Mouse (Mus musculus): ENCODE data around the gene Acvr1. TPM values are rescaled to one million over a fixed set of nuclear protein-coding genes. Genes with fewer than 3 reads are reported as not detected.

The Acvr1 gene
- polyA plus RNA-seq, 1 experiment from 2014 or later: 2.7 TPM

GRCm38 (mm10) chr2:58552296-58552695 is 14.7 kb downstream of the Acvr1 start:
- H3K9me3 ChIP-seq (replicated peaks): no peaks in the 10 kb centered on the region
- 39% methylated on average over 3 of the region's 3 CpGs for WGBS (ENCODE audit: insufficient replicate concordance)
- no peak overlapping the region for H3K9ac ChIP-seq
- peak overlapping the region; percentile 32 for H3K4me2 ChIP-seq
- H3K27me3 ChIP-seq: no peaks in the 10 kb centered on the region
- H3K36me3 ChIP-seq: no peaks in the 10 kb centered on the region
- ATAC-seq (ENCODE audit: low read depth) (no peak), DNase-seq (no peak)
- H3K27ac ChIP-seq: peak overlapping the region; percentile 58
- H3K4me3 ChIP-seq (replicated peaks): no peak overlapping the region
- H3K4me1 ChIP-seq (replicated peaks): peaks cover 37% of the 10 kb centered on the region

DNA sequence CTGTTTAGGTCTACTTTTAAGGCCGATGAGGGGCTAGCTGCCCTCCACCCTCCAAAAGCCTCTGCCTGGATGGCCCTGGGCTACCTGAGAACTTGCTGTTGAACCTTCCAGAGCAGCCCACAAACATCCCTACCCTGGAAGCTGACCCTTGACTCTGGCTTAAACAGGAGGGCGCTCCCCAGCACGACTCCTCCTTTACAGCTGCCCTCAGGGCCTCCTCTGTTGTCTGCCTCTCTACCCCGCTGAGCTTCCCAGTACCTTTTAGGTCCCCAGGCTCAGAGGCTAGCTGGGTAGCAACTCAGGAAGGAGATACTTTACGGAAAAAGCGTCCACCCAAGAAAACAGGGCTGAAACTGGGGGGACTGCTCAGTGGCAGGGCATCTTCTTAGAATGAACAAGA is 15.1 kb downstream of the Acvr1 start:
- Histone ChIP-seq H3K9me3 (replicated peaks) (no peaks in the 10 kb centered on the region), H3K27me3 (no peaks in the 10 kb centered on the region), H3K4me3 (replicated peaks) (no peak overlapping the region), H3K36me3 (no peaks in the 10 kb centered on the region), H3K4me1 (replicated peaks) (peaks cover 37% of the 10 kb centered on the region), H3K4me2 (peak overlapping the region; percentile 32), H3K27ac (peak overlapping the region; percentile 58), H3K9ac (no peak overlapping the region)
- DNase-seq: no peak
- no peak; the same call in 1 of the 2 replicates for ATAC-seq (ENCODE audit: low read depth)
- WGBS (ENCODE audit: insufficient replicate concordance): 58% methylated on average over 6 of the region's 6 CpGs

DNA sequence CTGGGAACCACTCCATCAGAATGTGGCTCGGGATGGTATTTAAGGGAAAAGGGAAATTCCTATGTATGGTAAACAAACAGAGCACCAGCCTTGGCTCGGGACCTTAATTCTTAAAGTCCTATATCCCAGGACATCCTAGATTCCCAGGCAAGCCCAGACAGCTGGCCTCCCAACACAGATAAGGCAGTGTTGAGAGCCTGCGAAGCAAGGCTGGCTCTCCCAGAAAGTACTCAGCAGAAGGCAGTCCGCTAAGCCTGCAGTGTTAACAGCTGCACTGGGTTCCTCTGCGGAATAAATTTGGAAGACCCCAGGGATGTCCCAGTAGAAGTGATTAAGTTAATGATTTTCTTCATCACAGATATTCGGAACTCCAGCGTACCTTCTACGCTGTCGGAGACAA is 16.5 kb downstream of the Acvr1 start:
- DNase-seq: no peak
- no peak overlapping the region for H3K4me3 ChIP-seq (replicated peaks)
- no peak overlapping the region for H3K27ac ChIP-seq
- H3K27me3 ChIP-seq: no peaks in the 10 kb centered on the region
- ATAC-seq (ENCODE audit: low read depth): no peak
- H3K36me3 ChIP-seq: no peaks in the 10 kb centered on the region
- no peak overlapping the region for H3K9ac ChIP-seq
- WGBS (ENCODE audit: insufficient replicate concordance): 64% methylated on average over 9 of the region's 9 CpGs
- H3K9me3 ChIP-seq (replicated peaks): no peaks in the 10 kb centered on the region
- no peak overlapping the region for H3K4me2 ChIP-seq
- peaks cover 35% of the 10 kb centered on the region for H3K4me1 ChIP-seq (replicated peaks)

DNA sequence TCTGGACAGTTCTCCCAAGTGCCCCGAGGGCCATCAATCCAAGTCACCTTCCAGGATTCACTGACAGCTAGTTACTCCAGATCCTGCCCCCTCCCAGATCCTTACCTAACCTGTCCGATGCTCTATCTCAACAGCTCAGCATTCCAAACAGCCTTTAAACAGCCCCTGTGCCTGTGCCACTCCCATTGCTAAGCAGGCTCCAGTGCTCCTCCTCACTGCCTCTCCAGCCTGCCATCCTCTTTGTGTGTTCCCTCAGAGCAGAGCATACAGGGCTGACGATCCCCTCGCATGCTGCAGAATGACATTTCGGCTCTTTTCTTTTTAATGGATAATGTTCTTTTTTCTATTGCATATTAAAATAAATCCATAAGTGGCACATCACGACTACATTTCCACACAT is 17.0 kb downstream of the Acvr1 start:
- 52% methylated on average over 6 of the region's 6 CpGs for WGBS (ENCODE audit: insufficient replicate concordance)
- no peaks in the 10 kb centered on the region for H3K27me3 ChIP-seq
- H3K36me3 ChIP-seq: no peaks in the 10 kb centered on the region
- H3K4me1 ChIP-seq (replicated peaks): peaks cover 38% of the 10 kb centered on the region
- no peaks in the 10 kb centered on the region for H3K9me3 ChIP-seq (replicated peaks)
- no peak for ATAC-seq (ENCODE audit: low read depth)
- no peak overlapping the region for H3K4me3 ChIP-seq (replicated peaks)
- H3K4me2 ChIP-seq: no peak overlapping the region
- H3K27ac ChIP-seq: no peak overlapping the region
- DNase-seq: no peak
- H3K9ac ChIP-seq: no peak overlapping the region

DNA sequence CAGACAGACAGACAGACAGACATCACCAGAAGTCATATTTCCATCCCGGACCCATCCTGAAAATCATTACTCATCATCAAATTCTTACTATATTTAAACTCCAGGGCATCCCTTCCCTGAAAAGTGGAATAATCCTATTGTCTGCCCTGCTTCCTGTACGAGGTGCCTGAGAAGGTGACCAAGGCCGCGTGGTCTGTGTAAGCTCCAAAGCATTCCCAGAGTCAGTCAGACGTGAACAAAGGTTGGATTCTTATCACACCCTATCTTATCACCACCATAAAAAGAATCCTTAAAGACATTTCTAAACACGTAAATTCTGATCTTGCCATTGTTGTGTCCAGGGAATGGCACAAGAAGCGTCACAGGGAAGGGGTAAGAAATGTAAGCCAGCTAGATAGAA is 18.0 kb downstream of the Acvr1 start:
- H3K4me2 ChIP-seq: no peak overlapping the region
- DNase-seq (no peak), ATAC-seq (ENCODE audit: low read depth) (no peak)
- H3K27ac ChIP-seq: no peak overlapping the region
- H3K4me3 ChIP-seq (replicated peaks): no peak overlapping the region
- no peaks in the 10 kb centered on the region for H3K27me3 ChIP-seq
- H3K9me3 ChIP-seq (replicated peaks): no peaks in the 10 kb centered on the region
- H3K4me1 ChIP-seq (replicated peaks): peaks cover 48% of the 10 kb centered on the region
- no peak overlapping the region for H3K9ac ChIP-seq
- H3K36me3 ChIP-seq: no peaks in the 10 kb centered on the region
- WGBS (ENCODE audit: insufficient replicate concordance): 54% methylated on average over 7 of the region's 7 CpGs

- Histone ChIP-seq H3K9ac (no peak overlapping the region), H3K36me3 (no peaks in the 10 kb centered on the region), H3K27ac (no peak overlapping the region), H3K4me1 (replicated peaks) (peaks cover 38% of the 10 kb centered on the region), H3K4me2 (no peak overlapping the region), H3K4me3 (replicated peaks) (no peak overlapping the region), H3K27me3 (no peaks in the 10 kb centered on the region), H3K9me3 (replicated peaks) (no peaks in the 10 kb centered on the region)
- DNase-seq (no peak), ATAC-seq (ENCODE audit: low read depth) (no peak)
- 74% methylated on average over 7 of the region's 7 CpGs for WGBS (ENCODE audit: insufficient replicate concordance)
These were observed 20.7 kb downstream of the Acvr1 start for GRCm38 (mm10) chr2:58546264-58546663.

- Histone ChIP-seq H3K9ac (no peak overlapping the region), H3K4me1 (replicated peaks) (peaks cover 23% of the 10 kb centered on the region), H3K9me3 (replicated peaks) (no peaks in the 10 kb centered on the region), H3K27ac (no peak overlapping the region), H3K27me3 (no peaks in the 10 kb centered on the region), H3K36me3 (no peaks in the 10 kb centered on the region), H3K4me2 (no peak overlapping the region), H3K4me3 (replicated peaks) (no peak overlapping the region)
- DNase-seq (peak; percentile 28), ATAC-seq (ENCODE audit: low read depth) (peak; percentile 82)
- 16% methylated on average over 6 of the region's 6 CpGs for WGBS (ENCODE audit: insufficient replicate concordance)
These were observed 22.6 kb downstream of the Acvr1 start for GRCm38 (mm10) chr2:58544368-58544767.

- Histone ChIP-seq H3K27ac (no peak overlapping the region), H3K4me2 (no peak overlapping the region), H3K9ac (no peak overlapping the region), H3K9me3 (replicated peaks) (no peaks in the 10 kb centered on the region), H3K4me3 (replicated peaks) (no peak overlapping the region), H3K27me3 (no peaks in the 10 kb centered on the region), H3K36me3 (no peaks in the 10 kb centered on the region), H3K4me1 (replicated peaks) (peaks cover 20% of the 10 kb centered on the region)
- DNase-seq: no peak
- WGBS (ENCODE audit: insufficient replicate concordance): 72% methylated on average over 5 of the region's 5 CpGs
- no peak for ATAC-seq (ENCODE audit: low read depth)
These were observed 23.7 kb downstream of the Acvr1 start for GRCm38 (mm10) chr2:58543252-58543651.

- peaks cover 36% of the 10 kb centered on the region for H3K4me1 ChIP-seq (replicated peaks)
- WGBS (ENCODE audit: insufficient replicate concordance): 81% methylated on average over 6 of the region's 6 CpGs
- H3K27ac ChIP-seq: no peak overlapping the region
- H3K9me3 ChIP-seq (replicated peaks): no peaks in the 10 kb centered on the region
- no peak for ATAC-seq (ENCODE audit: low read depth)
- no peak overlapping the region for H3K4me3 ChIP-seq (replicated peaks)
- no peaks in the 10 kb centered on the region for H3K27me3 ChIP-seq
- H3K9ac ChIP-seq: no peak overlapping the region
- no peaks in the 10 kb centered on the region for H3K36me3 ChIP-seq
- no peak overlapping the region for H3K4me2 ChIP-seq
- no peak for DNase-seq
These were observed 28.8 kb downstream of the Acvr1 start for GRCm38 (mm10) chr2:58538196-58538595.

DNA sequence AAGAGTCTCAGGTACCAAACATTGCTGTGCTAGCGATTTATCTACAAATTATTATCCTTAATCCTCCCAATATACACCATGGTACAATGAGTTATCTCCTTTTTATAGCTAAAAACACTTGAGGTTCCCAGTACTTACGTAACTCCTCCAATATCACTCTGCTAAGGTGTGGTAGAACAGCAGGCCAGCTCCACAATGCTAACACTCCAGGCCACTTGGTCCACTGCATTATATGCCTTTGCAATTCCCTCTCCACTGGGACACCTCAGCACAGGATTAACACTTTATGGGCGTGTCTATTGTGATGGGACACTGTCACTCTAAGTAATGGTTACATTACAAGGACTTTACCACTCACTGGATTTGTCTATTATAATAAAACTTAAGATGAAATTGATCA is 30.2 kb downstream of the Acvr1 start:
- DNase-seq (no peak), ATAC-seq (ENCODE audit: low read depth) (no peak)
- Histone ChIP-seq H3K9ac (no peak overlapping the region), H3K4me1 (replicated peaks) (peaks cover 48% of the 10 kb centered on the region), H3K4me3 (replicated peaks) (no peak overlapping the region), H3K4me2 (no peak overlapping the region), H3K27ac (no peak overlapping the region), H3K36me3 (no peaks in the 10 kb centered on the region), H3K27me3 (no peaks in the 10 kb centered on the region), H3K9me3 (replicated peaks) (no peaks in the 10 kb centered on the region)
- 56% methylated on average over 3 of the region's 3 CpGs for WGBS (ENCODE audit: insufficient replicate concordance)

DNA sequence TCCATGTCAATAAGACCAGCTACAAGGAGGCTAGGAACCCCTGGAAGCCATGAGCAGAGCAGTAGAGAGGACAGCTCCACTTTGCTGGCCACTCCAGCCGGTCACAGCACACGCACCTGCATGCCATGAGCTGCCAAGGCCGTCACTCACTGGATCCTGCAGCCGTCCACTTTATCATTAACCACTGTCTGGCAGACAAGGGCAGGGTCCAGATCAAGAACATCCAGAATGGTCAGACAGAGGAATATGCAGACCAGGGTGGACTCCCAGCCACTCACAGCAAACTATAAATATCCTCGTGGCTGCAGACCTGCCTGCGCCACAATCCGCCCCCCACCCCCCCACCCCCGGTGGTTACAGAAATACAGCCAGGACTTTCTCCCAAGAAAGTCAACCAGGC is 31.7 kb downstream of the Acvr1 start:
- no peak overlapping the region for H3K4me3 ChIP-seq (replicated peaks)
- H3K27me3 ChIP-seq: no peaks in the 10 kb centered on the region
- no peak overlapping the region for H3K27ac ChIP-seq
- H3K36me3 ChIP-seq: no peaks in the 10 kb centered on the region
- 54% methylated on average over 8 of the region's 8 CpGs for WGBS (ENCODE audit: insufficient replicate concordance)
- H3K9ac ChIP-seq: no peak overlapping the region
- ATAC-seq (ENCODE audit: low read depth) (peak; percentile 51), DNase-seq (no peak)
- no peaks in the 10 kb centered on the region for H3K9me3 ChIP-seq (replicated peaks)
- no peak overlapping the region for H3K4me2 ChIP-seq
- peaks cover 63% of the 10 kb centered on the region for H3K4me1 ChIP-seq (replicated peaks)

GRCm38 (mm10) chr2:58534379-58534778 is 32.6 kb downstream of the Acvr1 start:
- Histone ChIP-seq H3K4me3 (replicated peaks) (no peak overlapping the region), H3K4me2 (no peak overlapping the region), H3K27ac (peak overlapping the region; percentile 67; the same call in 1 of the 2 replicates), H3K9me3 (replicated peaks) (no peaks in the 10 kb centered on the region), H3K9ac (no peak overlapping the region), H3K4me1 (replicated peaks) (peaks cover 67% of the 10 kb centered on the region), H3K36me3 (no peaks in the 10 kb centered on the region), H3K27me3 (no peaks in the 10 kb centered on the region)
- ATAC-seq (ENCODE audit: low read depth) (no peak), DNase-seq (no peak)
- WGBS (ENCODE audit: insufficient replicate concordance): 48% methylated on average over 4 of the region's 4 CpGs
